Mouse (Mus musculus) ovary, adult 2 months (tissue): ENCODE data around the gene Faiml. TPM values are rescaled to one million over a fixed set of nuclear protein-coding genes. Genes with fewer than 3 reads are reported as not detected.

ENCODE experiments used
- polyA plus RNA-seq: library from polyadenylated mRNA; depleted of rRNA; stranded (reverse); fragments of >200 nt; gene quantifications from 2 replicates; pipeline ENCODE4 v1.2.3, GENCODE M21; 2012; rRNA removed

Gene Faiml
- polyA plus RNA-seq = not detected in 2 replicates

DNA sequence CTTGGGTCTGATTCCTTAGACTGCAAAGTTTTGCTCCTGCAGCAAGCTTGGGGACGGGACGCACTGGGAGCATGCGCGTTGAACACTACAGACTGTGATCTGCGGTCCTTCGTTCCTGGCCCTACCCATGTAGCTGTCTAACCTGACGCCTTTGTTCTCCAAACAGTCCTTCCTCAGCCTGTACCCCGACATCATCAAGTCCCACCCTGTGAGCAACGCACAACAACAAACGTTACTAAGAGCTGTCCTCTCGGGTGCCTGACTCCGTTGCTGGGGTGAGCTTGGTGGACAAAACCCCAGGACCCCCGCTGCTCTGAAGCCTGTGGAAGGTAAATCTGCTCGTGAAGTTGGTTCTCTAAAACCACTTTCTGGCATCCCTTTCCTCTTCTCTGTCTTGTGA is at the start of gene Faiml:
Faiml (minus strand) TSS at position 101 of the 400 bp plus-strand sequence.

DNA sequence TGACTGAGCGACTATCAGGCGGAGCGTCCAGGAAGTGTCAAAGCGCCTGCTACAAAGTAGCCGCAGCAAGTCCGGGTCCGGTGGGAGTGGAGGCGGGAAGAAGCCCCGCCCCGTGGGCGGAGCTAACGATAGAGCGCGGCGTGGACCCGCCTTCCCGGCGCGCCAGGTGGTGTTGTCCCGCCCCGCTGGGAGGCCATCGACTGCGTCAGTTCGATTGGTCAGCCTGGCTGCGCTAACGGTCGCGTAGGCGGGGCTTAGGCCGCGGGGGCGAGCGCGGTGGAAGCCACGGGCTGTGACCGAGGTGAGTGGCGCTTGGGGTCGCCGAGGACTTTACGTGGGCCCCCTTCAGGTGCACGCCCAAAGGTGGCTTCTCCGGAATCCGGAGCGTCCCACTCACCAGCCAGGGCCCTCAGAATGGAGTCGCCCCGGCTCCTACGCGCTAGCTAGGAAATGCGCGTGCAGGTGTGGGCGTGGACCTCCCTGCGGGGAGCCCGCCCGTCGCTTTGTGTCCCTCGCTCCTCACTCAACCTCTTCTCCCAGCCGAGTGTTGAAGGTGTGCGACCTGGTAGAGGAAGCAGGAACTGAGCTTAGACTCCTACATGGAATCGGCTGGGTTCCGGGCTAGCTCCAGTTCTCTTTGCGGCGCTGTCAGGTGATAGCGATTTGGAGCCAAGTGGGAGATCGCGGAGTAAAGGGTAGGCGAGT is 6.3 kb upstream of the Faiml start, which contains the start of gene Cep70:
Cep70 (plus strand) TSS at position 178 of the 705 bp plus-strand sequence.

Other genes starting within 250 kb of the Faiml start
- not detected in 2 replicates for gene Gm1123, start 201.5 kb downstream of the Faiml start, polyA plus RNA-seq
- gene Pik3cb, start 96.6 kb downstream of the Faiml start, polyA plus RNA-seq = 2.2 TPM in 2 replicates
- gene Cep70, start 6.1 kb upstream of the Faiml start, polyA plus RNA-seq = 2.0 and 2.8 TPM in 2 replicates
- gene Esyt3, start 121.3 kb upstream of the Faiml start, polyA plus RNA-seq = 7.5 and 8.5 TPM in 2 replicates
- gene Mras, start 200.1 kb upstream of the Faiml start, polyA plus RNA-seq = 58.6 and 76.4 TPM in 2 replicates
- 9.5 and 12.6 TPM in 2 replicates for gene Nme9, start 214.2 kb upstream of the Faiml start, polyA plus RNA-seq